Mouse (Mus musculus) embryonic facial prominence, embryonic 11.5 days (tissue): ENCODE data around the gene 5730596B20Rik. TPM values are rescaled to one million over a fixed set of nuclear protein-coding genes. Genes with fewer than 3 reads are reported as not detected.

Experiments used
- ATAC-seq: fragments of 200-750 bp; cut with Nextera tagmentation; replicated peaks from 2 replicates; pipeline ENCODE4 v1.8.0; 2017; ENCODE audit warnings: low read depth; ENCODE audit not compliant: insufficient number of reproducible peaks, low FRiP score, low TSS enrichment
- DNase-seq: peaks from one replicate; pipeline ENCODE4 v3.0.0-alpha.2; 2015; ENCODE audit warnings: low spot score
- H3K27ac ChIP-seq: fragments of 300-500 bp; sonication (generic); replicated peaks from 2 replicates; pipeline ENCODE4 v1.5.1; 2014; ENCODE audit warnings: mild to moderate bottlenecking, low read depth, low read length, control low read depth
- H3K27me3 ChIP-seq: fragments of 300-500 bp; sonication (generic); 2 replicates; pipeline ENCODE4 v1.6.1; 2014; ENCODE audit warnings: mild to moderate bottlenecking, low read length, moderate library complexity, mixed read lengths; ENCODE audit not compliant: control insufficient read depth, insufficient read depth
- H3K36me3 ChIP-seq: fragments of 300-500 bp; sonication (generic); replicated peaks from 2 replicates; pipeline ENCODE4 v1.6.1; 2014; ENCODE audit warnings: low read depth, mild to moderate bottlenecking, low read length, moderate library complexity, mixed read lengths; ENCODE audit not compliant: control insufficient read depth, insufficient read depth
- H3K4me1 ChIP-seq: fragments of 300-500 bp; sonication (generic); 2 replicates; pipeline ENCODE4 v1.6.1; 2014; ENCODE audit warnings: low read length, mixed read lengths; ENCODE audit not compliant: control insufficient read depth, insufficient read depth
- H3K4me2 ChIP-seq: fragments of 300-500 bp; sonication (generic); 2 replicates; pipeline ENCODE4 v1.6.1; 2014; ENCODE audit warnings: low read depth, mild to moderate bottlenecking, control low read depth, low read length, moderate library complexity
- H3K4me3 ChIP-seq: fragments of 300-500 bp; sonication (generic); 2 replicates; pipeline ENCODE4 v1.5.1; 2014; ENCODE audit warnings: low read depth, low read length, control low read depth
- H3K9ac ChIP-seq: fragments of 300-500 bp; sonication (generic); replicated peaks from 2 replicates; pipeline ENCODE4 v1.6.1; 2014; ENCODE audit warnings: mild to moderate bottlenecking, control low read depth, low read length
- H3K9me3 ChIP-seq: fragments of 300-500 bp; sonication (generic); replicated peaks from 2 replicates; pipeline ENCODE4 v1.6.1; 2016; ENCODE audit warnings: mild to moderate bottlenecking, low read length, inconsistent platforms, mixed read lengths; ENCODE audit not compliant: control insufficient read depth
- WGBS: fragments of 180-500 bp; shearing (Covaris S2); extraction: QIAGEN DNeasy Blood & Tissue Kit; methylation state at CpG from one replicate; pipeline ENCODE4 v1.1.7; 2014; 5-methylcytosine and 5-hydroxymethylcytosine counted together
- polyA plus RNA-seq: library from polyadenylated mRNA; unstranded; fragments of >200 nt; fragmentation: Nextera tagmentation; extraction: Ambion mirVana; gene quantifications from 2 replicates; pipeline ENCODE4 v1.2.1, GENCODE M21; 2014

The 5730596B20Rik gene
- polyA plus RNA-seq, 1 experiment from 2014 or later = 0.13 TPM

- no peak for ATAC-seq
- Histone ChIP-seq H3K4me1 (no peaks in the 10 kb centered on the region), H3K27ac (peak within 1 kb of the TSS; percentile 76), H3K9me3 (no peaks in the 10 kb centered on the region), H3K4me2 (peak within 1 kb of the TSS; percentile 32), H3K4me3 (peak within 1 kb of the TSS; percentile 34), H3K27me3 (peaks cover 62% of the 10 kb centered on the region), H3K36me3 (no peaks in the 10 kb centered on the region), H3K9ac (peak within 1 kb of the TSS; percentile 62)
- under 1% methylated on average over 25 of the region's 25 CpGs for WGBS
- DNase-seq = no peak
Observed at GRCm38 (mm10) chr6:52164626-52165440, 12.5 kb upstream of the 5730596B20Rik start, which contains the start of gene Hoxa2. Gene Hoxa2, minus strand, starts transcription at chr6:52164831.

DNA sequence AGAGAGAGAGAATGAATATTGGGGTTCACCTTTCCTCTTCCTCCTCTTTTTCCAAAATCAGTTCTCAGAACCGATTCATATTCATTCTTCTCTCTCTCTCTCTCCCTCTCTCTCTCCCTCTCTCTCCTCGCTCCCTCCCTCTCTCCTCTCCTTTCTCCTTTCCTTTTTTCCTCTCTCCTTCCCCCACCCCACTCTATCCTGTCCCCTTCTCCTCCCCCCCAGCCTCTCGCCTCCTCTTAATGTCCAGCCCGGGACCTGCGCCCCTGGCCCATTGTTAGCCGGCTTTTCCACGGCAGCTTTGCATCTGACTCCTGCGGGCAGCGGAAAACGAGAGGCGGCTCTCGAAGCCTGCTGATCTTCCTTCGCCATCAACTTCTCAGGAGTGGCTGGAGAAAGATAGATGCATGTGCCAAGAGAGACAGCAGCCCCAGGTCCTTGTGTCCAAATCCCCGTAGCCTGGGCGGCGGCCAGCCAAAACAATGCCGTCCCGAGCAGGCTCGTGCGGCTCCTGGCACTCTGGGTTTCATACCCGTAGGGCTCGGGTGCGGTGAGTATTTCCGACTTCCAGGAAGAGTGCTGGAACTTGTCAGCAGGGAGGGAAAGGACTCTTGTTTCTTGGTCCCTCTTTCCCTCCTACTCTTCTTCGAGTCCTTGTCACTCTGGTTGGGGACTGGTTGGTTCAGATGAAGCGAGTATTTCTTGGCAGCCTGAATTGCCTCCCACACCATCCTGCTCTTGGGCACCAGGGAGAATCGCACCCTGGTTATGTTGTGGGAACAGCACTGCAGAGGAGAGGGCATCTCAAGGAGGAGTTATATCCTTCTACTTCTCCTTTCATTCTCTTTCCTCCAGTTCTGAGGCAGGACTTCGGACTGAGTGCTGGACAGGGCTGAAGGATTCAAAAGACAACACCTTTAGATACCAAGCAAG lies 11.6 kb upstream of the 5730596B20Rik start:
- H3K36me3 ChIP-seq = no peaks in the 10 kb centered on the region
- under 1% methylated on average over 28 of the region's 28 CpGs for WGBS
- DNase-seq (no peak), ATAC-seq (no peak)
- H3K27me3 ChIP-seq = peaks cover 62% of the 10 kb centered on the region
- no peaks in the 10 kb centered on the region for H3K9me3 ChIP-seq
- H3K4me1 ChIP-seq = no peaks in the 10 kb centered on the region
- H3K9ac ChIP-seq = peak overlapping the region; percentile 62
- H3K27ac ChIP-seq = peak overlapping the region; percentile 38
- peak overlapping the region; percentile 5 for H3K4me2 ChIP-seq
- peak overlapping the region; percentile 34 for H3K4me3 ChIP-seq

DNA sequence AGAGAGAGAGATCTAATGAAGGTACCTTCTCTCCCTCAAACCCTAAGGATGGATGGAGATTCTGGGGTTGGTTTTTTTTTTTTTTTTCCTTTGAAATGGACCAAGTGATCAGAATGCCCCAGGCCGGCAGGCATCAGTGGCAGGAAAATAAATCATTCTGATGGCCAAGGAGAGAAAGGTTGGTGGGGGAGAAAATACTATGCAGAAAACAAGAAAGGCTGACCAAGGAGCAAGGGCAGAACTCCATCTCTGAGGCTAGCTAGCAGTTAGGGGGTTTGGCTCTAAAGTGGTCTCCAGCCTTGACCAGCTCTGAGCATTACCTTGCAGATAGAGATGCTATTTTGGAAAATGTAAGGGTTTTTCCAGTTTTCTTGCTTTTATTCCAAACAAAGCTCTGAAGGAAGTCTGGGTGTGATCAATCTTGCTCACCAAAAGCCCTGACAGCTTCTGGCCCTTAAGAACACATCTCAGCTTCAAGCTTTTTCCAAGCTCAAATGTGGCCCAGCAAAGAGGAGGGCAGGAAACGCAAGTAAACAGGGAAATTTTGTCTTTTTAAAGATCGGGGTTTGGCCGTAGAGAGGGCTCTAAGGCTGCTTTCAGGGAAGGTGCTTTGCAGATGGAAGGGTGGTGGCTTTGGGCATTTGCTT lies 10.7 kb upstream of the 5730596B20Rik start:
- 0 out of 2 replicates have a peak overlapping the region, but pooled peaks have one; percentile 2 for H3K4me2 ChIP-seq
- WGBS = under 1% methylated on average over 4 of the region's 4 CpGs
- peak overlapping the region; percentile 34 for H3K4me3 ChIP-seq
- peak overlapping the region; percentile 62 for H3K9ac ChIP-seq
- ATAC-seq (no peak), DNase-seq (no peak)
- peak overlapping the region; percentile 16; the same call in 1 of the 2 replicates for H3K27ac ChIP-seq
- H3K27me3 ChIP-seq = peaks cover 68% of the 10 kb centered on the region
- no peaks in the 10 kb centered on the region for H3K9me3 ChIP-seq
- H3K36me3 ChIP-seq = no peaks in the 10 kb centered on the region
- no peaks in the 10 kb centered on the region for H3K4me1 ChIP-seq

DNA sequence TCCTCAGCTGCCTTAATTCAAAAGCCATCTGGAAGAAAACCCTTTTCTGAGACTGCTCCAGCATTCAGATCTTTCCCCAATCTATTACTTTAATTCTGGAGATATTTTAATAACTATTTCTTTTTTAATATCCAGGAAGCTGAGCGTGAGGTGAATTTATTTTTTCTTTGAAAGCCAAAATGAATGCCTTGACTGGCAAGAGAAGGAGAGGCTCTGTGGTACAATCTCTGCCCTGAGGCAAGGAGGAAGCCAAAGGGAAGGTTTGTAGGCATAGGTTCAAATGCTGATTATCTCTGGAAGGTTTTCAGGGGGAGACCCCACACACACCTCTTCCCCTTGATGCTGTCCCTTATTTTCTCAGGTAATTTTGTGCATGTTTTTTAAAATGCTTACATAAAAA lies 10.1 kb upstream of the 5730596B20Rik start:
- WGBS = 7% methylated on average over 1 of the region's 1 CpGs
- Histone ChIP-seq H3K4me3 (peak overlapping the region; percentile 34), H3K27ac (peak overlapping the region; percentile 60; the same call in 1 of the 2 replicates), H3K9me3 (no peaks in the 10 kb centered on the region), H3K27me3 (peaks cover 74% of the 10 kb centered on the region), H3K4me1 (no peaks in the 10 kb centered on the region; the same call in 1 of the 2 replicates), H3K36me3 (no peaks in the 10 kb centered on the region), H3K9ac (peak overlapping the region; percentile 62), H3K4me2 (peak overlapping the region; percentile 15; the same call in 1 of the 2 replicates)
- DNase-seq = no peak
- ATAC-seq = no peak

DNA sequence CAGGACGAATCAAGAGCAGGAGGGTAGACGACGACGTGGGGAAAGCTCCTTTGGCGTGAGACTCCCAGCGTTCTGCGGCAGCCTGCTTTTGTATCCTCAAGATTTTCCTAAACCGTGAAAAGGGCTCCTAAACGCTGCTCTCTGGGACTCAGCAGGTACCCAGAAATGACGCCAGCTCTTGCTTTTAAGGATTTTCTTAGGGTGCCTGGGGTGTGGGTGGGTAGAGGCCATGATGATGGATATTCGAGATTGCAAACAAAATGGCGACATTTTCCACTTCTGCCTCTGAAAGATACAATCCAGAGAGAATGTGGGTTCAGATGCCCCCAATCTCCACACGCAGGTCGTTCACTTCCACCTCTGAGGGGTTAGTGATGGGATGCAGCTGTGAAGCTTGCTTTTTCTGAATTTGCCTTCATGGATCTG lies 9.5 kb upstream of the 5730596B20Rik start:
- Histone ChIP-seq H3K27me3 (peaks cover 79% of the 10 kb centered on the region), H3K4me3 (peak overlapping the region; percentile 24), H3K9me3 (no peaks in the 10 kb centered on the region), H3K36me3 (no peaks in the 10 kb centered on the region), H3K27ac (peak overlapping the region; percentile 60; the same call in 1 of the 2 replicates), H3K4me2 (peak overlapping the region; percentile 15), H3K4me1 (no peaks in the 10 kb centered on the region; the same call in 1 of the 2 replicates), H3K9ac (peak overlapping the region; percentile 62)
- ATAC-seq = no peak
- no peak for DNase-seq
- WGBS = under 1% methylated on average over 14 of the region's 14 CpGs

- no peak for ATAC-seq
- H3K9ac ChIP-seq = peak overlapping the region; percentile 62
- H3K4me2 ChIP-seq = peak overlapping the region; percentile 44
- H3K36me3 ChIP-seq = no peaks in the 10 kb centered on the region
- H3K4me1 ChIP-seq = no peaks in the 10 kb centered on the region; the same call in 1 of the 2 replicates
- DNase-seq = no peak
- WGBS = under 1% methylated on average over 42 of the region's 42 CpGs
- peaks cover 79% of the 10 kb centered on the region for H3K27me3 ChIP-seq
- H3K27ac ChIP-seq = peak overlapping the region; percentile 60; the same call in 1 of the 2 replicates
- peak overlapping the region; percentile 24 for H3K4me3 ChIP-seq
- no peaks in the 10 kb centered on the region for H3K9me3 ChIP-seq
Observed at GRCm38 (mm10) chr6:52168191-52169055, 8.9 kb upstream of the 5730596B20Rik start.
